Mouse (Mus musculus) liver (tissue): Measurements from ENCODE around the gene Krt8.

ENCODE experiments used
- DNase-seq: peaks from one replicate; pipeline ENCODE4 v3.0.0-alpha.2; 2020; ENCODE audit warnings: mixed read lengths

Krt8 gene

GRCm38 (mm10) chr15:102004189-102004588, at the start of gene Krt8:
Krt8 (minus strand) TSS chr15:102004482.
- DNase-seq, result peak; percentile 51

- peak; percentile 61 for DNase-seq
Measured at GRCm38 (mm10) chr15:102051920-102052683, 47.8 kb upstream of the Krt8 start.

GRCm38 (mm10) chr15:102049871-102050270, 45.6 kb upstream of the Krt8 start:
- no peak for DNase-seq

GRCm38 (mm10) chr15:102048006-102048405, 43.7 kb upstream of the Krt8 start:
- DNase-seq, result no peak

- DNase-seq, result no peak
Measured at GRCm38 (mm10) chr15:102045691-102046090, 41.4 kb upstream of the Krt8 start.

GRCm38 (mm10) chr15:102044745-102045144, 40.5 kb upstream of the Krt8 start:
- DNase-seq, result no peak

- DNase-seq, result no peak
Measured at GRCm38 (mm10) chr15:102041951-102042350, 37.7 kb upstream of the Krt8 start.

GRCm38 (mm10) chr15:102040277-102040676, 36.0 kb upstream of the Krt8 start:
- no peak for DNase-seq

GRCm38 (mm10) chr15:102034121-102035053, 30.1 kb upstream of the Krt8 start:
- DNase-seq, result no peak

GRCm38 (mm10) chr15:102028040-102028439, 23.8 kb upstream of the Krt8 start, which contains the start of gene Krt18:
Krt18 (plus strand) TSS chr15:102028180.
- peak; percentile 72 for DNase-seq

- DNase-seq, result peak; percentile 68
Measured at GRCm38 (mm10) chr15:102026430-102026829, 22.1 kb upstream of the Krt8 start.

- DNase-seq, result peak; percentile 32
Measured at GRCm38 (mm10) chr15:102025136-102025872, 21.0 kb upstream of the Krt8 start.

GRCm38 (mm10) chr15:102023888-102024287, 19.6 kb upstream of the Krt8 start:
- DNase-seq, result no peak

GRCm38 (mm10) chr15:102022481-102022880, 18.2 kb upstream of the Krt8 start:
- DNase-seq, result no peak

GRCm38 (mm10) chr15:102017918-102018463, 13.7 kb upstream of the Krt8 start:
- peak; percentile 61 for DNase-seq

- DNase-seq, result no peak
Measured at GRCm38 (mm10) chr15:102016787-102017186, 12.5 kb upstream of the Krt8 start.

- no peak for DNase-seq
Measured at GRCm38 (mm10) chr15:102016096-102016495, 11.8 kb upstream of the Krt8 start.

- DNase-seq, result no peak
Measured at GRCm38 (mm10) chr15:102014848-102015247, 10.6 kb upstream of the Krt8 start.

GRCm38 (mm10) chr15:102013651-102014050, 9.4 kb upstream of the Krt8 start:
- peak; percentile 26 for DNase-seq

- DNase-seq, result no peak
Measured at GRCm38 (mm10) chr15:102012260-102012765, 8.0 kb upstream of the Krt8 start.

- DNase-seq, result no peak
Measured at GRCm38 (mm10) chr15:102010569-102011245, 6.4 kb upstream of the Krt8 start.
